Mouse (Mus musculus): Measurements from ENCODE around the gene Arl8a. TPM values are rescaled to one million over a fixed set of nuclear protein-coding genes. Genes with fewer than 3 reads are reported as not detected.

The Arl8a gene
- 96.8 to 107 TPM (median 104 TPM) in 4 replicates for total RNA-seq (2023; ENCODE audit: inconsistent age)

DNA sequence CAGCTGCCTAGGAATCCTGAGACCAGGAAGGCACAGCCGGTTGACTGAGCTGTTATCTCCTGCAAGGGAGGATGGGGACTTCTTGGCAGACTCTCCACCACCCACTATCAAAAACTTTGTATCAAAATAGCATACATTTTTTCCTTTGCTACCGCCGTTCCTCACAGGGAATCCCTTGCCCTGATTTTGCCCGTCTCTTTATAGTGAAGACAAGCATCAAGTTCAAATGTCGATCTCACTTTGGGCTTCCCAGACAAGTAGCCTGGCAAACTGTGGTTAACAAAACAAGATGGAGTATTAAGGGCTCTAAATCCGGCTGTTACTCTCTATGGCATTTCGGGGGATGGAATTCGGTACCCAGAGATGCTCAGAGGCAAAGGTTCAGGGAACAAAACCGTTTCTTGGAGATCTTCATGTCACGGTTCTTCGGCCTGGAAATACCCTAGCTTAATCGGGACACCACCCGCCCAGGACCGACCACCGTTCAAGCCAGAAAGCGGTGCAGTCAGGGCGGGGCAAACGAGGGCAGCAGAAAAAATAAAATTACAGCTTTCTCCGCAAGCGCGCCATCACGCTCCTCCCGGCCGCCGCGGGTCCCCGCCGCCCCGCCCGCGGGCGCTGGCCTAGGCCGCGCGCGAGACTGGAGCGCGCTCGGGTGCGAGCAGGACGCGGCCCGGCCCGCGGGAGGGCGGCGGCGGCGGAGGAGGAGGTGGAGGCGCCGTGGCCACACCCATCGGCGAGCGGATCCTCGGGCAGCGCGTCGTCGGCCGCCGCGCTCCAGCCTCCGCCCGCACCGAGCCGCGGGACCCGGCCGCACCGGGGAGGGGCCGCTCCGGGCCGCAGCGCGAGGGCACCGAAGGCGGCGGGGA, at the start of gene Arl8a:
Gene Arl8a (plus strand): TSS at position 748 of the 869 bp plus-strand sequence.

DNA sequence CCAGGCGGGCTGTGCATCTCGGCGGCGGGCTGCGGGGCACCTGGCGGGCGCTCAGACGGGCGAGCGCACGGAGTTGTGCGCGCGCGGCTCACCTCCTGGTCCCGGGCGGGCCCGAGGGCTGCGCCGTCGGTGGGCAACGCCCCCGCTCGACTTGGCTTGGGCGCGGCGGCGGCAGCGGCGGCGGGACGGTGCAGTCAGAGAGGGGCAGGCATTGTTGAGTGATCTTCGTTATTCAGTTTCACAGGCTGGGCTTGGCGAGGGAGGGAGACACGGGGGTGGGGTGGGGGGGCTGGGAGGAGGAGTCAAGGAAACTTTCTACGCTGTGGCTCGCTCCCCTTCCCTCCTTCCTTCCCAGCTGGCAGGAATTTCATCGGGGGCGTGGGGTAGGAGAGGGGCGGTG, 41.5 kb upstream of the Arl8a start, which contains the start of gene Lgr6:
Gene Lgr6 (minus strand): TSS at position 153 of the 400 bp plus-strand sequence.

DNA sequence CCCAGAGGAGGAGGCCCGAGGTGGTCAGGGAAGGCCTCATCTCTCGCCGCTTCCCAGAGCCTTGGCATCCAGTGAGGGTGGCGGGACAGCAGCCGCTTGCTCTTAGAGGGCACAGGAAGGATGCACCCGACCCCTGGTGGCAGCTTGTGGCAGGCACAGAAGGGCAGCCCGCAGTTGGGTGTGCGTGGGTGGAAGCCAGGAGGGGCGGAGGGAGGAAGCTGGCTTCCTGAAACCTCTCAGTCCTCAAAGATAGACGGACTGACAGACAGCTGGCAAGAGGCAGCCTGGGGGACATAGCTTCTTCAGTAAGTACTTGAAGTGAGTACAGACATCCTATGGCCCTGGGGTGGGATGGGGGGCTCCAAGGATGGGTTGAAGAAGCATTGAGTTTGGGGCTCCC, 14.2 kb upstream of the Arl8a start, which contains the start of gene Ptpn7:
Gene Ptpn7 (plus strand): TSS at position 228 of the 400 bp plus-strand sequence.

GRCm38 (mm10) chr1:135167435-135167834, 20.8 kb downstream of the Arl8a start, which contains the start of gene Gpr37l1:
Gene Gpr37l1 (minus strand): TSS chr1:135167681.

Other genes with a start within 250 kb of the Arl8a start
- 15.6 to 18.7 TPM (median 17.3 TPM) in 4 replicates for gene Ppp1r12b, start 190.9 kb upstream of the Arl8a start, total RNA-seq (2023; ENCODE audit: inconsistent age)
- 12.2 to 20.4 TPM (median 13.1 TPM) in 4 replicates for gene Ube2t, start 184.3 kb upstream of the Arl8a start, total RNA-seq (2023; ENCODE audit: inconsistent age)
- gene Lgr6, start 41.5 kb upstream of the Arl8a start, total RNA-seq (2023; ENCODE audit: inconsistent age): 0.06 to 0.19 TPM in 2 of 4 replicates, not detected in the others
- gene Ptpn7, start 14.1 kb upstream of the Arl8a start, total RNA-seq (2023; ENCODE audit: inconsistent age): 35.6 to 37.3 TPM (median 36.4 TPM) in 4 replicates
- gene Gpr37l1, start 20.9 kb downstream of the Arl8a start, total RNA-seq (2023; ENCODE audit: inconsistent age): not detected in 4 replicates
- gene Elf3, start 111.7 kb downstream of the Arl8a start, total RNA-seq (2023; ENCODE audit: inconsistent age): not detected in 4 replicates
- gene Rnpep, start 137.3 kb downstream of the Arl8a start, total RNA-seq (2023; ENCODE audit: inconsistent age): 21.9 to 27.3 TPM (median 25.0 TPM) in 4 replicates
- gene Timm17a, start 167.0 kb downstream of the Arl8a start, total RNA-seq (2023; ENCODE audit: inconsistent age): 47.0 to 59.9 TPM (median 51.2 TPM) in 4 replicates
- gene Lmod1, start 178.0 kb downstream of the Arl8a start, total RNA-seq (2023; ENCODE audit: inconsistent age): not detected in 4 replicates
- 1.7 to 2.5 TPM (median 2.2 TPM) in 4 replicates for gene Shisa4, start 228.4 kb downstream of the Arl8a start, total RNA-seq (2023; ENCODE audit: inconsistent age)

All from B cell, adult (primary cell).